Mouse (Mus musculus) adrenal gland, postnatal 25 days (tissue): ENCODE results near the gene Mmp17. TPM values are rescaled to one million over a fixed set of nuclear protein-coding genes. Genes with fewer than 3 reads are reported as not detected.
A peak's percentile ranks its signal among the peaks of the same experiment; 100 is the strongest.
"Not testable (repeated sequence)": the region's sequence is repeated elsewhere in the genome, so short reads cannot be mapped to it uniquely, and the experiment has no call there.

Experiments
- DNase-seq: peaks from one replicate; pipeline ENCODE4 v3.0.0; 2021; ENCODE audit warnings: mixed read lengths
- total RNA-seq: library from RNA; stranded (reverse); gene quantifications from 2 replicates; pipeline ENCODE4 v1.2.3, GENCODE M21; 2021

The Mmp17 gene
- total RNA-seq, 1 experiment from 2014 or later: 0.88 TPM

DNA sequence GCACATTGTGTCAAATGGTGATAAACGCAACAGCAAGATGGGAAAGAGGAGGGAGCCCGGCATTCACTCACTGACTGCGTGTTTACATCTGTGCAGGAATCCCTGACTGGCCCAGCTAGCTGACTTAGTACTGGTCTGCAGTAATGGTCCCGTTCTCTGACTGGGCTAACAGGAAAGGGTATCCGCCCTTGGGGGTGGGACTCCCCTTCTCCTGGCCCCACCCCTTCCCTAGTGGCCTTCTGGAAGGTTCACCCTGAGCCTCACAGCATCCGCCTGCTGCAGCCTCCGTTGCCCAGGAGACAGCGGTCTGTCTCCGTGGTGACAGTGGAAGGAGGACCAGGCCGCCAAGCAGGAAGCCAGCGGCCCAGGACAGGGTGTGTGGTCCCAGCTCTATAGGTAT lies 6.9 kb downstream of the Mmp17 start:
- DNase-seq: no peak

DNA sequence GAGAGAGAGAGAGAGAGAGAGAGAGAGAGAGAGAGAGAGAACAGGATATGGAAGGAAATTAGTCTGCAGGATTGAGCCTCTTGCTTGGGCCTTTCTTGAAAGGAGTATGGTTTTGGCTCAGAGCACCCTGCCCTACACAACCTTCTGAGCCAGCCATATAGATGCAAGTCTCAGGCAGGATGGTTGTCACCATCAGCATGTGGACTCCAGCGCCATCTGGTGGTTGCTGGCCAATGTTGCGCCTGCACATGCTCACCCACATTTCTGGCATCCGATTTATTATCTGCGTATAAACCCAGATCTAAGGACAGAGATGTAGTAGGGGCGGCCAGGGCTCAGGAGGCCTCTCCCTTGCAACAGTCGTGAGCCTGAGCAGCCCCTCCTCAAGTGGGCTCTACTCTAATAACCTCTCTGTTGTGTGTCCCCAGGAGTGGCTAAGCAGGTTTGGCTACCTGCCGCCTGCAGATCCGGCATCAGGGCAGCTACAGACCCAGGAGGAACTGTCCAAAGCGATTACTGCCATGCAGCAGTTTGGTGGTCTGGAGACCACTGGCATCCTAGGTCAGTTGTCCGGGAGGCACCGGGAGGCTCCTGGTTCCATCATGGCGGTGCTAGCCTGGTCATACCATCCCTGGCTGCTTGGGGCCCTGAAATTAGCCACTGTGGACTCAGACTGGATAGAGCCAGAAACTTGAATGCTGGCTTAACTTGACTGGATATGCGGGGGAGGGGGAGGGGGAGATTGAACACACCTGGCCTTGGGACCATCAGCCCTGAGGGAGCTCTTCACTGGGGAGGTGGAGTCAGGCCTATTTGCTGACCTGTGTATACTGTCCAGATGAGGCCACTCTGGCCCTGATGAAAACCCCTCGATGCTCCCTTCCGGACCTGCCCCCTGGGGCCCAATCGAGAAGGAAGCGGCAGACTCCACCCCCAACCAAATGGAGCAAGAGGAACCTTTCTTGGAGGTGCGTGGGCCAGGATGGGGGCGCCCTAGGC lies 10.4 kb downstream of the Mmp17 start:
- DNase-seq: peak; percentile 89

DNA sequence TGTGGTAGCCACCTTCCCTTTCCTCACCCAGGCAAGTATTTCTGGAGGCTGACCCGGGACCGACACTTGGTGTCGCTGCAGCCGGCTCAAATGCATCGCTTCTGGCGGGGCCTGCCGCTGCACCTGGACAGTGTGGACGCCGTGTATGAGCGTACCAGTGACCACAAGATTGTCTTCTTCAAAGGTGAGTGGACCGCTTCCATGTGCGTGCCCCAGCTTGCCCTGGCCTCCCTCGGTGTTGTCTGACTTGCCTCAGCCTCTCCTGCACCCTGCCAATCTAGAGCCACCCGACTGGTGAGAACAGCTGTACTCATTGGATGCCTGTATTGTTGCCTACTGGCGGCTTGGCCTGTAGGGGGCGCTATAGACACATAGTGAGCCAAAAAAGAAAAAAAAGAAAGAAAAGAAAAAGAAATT lies 18.1 kb downstream of the Mmp17 start:
- peak; percentile 43 for DNase-seq

DNA sequence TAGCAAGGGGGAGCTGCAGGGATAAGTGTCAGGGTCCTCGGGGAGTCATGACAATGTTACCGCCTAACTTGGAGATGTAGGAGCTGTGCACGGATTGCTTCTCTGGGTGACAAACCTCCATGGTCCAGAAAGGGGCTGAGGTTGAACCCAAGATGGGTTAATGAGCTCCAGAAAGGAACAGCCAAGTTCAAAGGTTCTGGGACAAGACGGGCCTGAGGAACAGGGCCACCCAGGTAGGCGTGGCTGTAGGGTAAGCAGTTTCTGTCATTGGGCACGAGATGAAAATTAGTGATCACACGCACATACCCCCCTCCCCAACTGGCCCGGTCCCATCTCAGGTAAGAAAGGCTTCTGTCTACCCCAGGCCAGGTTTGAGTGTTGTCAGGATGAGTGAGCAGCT lies 23.5 kb downstream of the Mmp17 start:
- DNase-seq: no peak

DNA sequence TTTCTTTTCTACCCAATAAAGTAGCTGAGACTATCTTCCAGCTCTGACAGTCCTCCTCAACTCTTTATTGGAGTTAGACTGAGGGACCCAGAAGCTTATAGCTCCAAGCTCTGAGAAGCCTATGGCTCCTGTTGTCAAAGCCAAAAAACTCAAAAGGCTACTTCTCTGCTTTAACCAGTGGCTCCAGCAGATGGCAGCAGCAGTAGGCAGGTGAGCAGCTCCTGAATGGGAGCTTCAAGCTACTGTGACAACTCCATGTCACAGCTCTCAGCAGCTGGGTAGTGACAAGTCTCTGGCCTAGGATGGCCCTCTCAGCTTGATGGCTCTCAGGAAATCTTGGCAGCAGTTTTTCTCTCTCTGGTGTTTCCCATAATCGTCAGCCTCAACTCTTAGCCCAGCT lies 27.1 kb downstream of the Mmp17 start:
- DNase-seq: peak; percentile 71

DNA sequence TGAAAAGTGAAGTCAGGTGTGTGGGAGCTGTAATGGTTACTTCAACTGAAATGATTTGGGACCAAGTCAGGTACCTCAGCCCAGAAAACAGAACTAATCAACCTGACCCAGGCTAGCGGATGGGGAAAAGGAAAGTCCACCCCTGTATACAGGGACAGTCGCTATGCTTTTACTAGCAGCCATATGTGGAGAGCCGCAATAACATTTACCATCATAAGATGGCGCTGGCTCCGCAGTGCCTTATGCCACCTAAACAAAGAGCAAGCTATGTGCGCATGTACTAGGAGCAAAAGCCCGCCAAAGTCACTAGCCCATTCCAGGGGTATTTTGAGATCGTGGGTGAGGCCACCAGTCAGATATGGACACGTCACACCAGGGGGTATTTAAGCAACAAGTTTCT lies 36.6 kb downstream of the Mmp17 start:
- not testable (repeated sequence) for DNase-seq

DNA sequence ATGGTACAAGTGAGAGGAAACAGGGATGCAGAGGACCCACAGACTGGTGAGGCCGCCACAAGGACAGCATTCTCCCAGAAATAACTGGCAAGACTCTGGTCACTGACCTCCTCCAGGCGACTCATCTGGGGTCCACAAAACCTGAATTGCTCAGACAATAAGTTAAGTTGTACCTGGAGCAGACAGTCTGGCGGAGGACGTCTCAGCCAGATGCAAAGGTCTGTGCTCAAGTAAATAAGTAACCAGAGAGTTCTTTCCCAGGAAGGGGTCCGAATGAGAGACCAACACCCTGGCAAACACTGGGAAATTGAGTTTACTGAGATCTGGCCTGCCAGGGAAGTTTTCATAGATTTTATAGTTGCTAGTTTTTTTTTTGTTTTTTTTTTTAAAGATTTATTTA lies 37.4 kb downstream of the Mmp17 start:
- DNase-seq: no peak

DNA sequence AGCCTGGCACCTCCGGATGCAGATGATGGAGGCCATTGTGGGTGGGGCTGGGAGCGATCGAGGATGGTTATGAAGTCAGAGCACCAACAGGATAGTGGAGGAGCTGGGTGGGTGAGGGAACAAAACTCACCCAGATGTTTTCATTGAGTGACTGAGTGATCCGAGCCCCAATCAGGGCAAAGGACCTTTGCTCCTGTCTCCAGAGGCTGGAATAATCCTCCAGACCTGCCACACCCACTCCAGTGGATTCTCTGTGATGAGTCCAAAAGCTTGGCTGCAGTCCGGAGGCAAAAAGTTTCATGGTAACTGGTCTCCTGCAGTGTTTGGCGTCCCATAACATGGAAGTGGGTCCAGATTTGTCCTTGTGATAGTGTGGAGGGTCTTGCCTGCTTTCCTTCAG lies 42.1 kb downstream of the Mmp17 start:
- no peak for DNase-seq

DNA sequence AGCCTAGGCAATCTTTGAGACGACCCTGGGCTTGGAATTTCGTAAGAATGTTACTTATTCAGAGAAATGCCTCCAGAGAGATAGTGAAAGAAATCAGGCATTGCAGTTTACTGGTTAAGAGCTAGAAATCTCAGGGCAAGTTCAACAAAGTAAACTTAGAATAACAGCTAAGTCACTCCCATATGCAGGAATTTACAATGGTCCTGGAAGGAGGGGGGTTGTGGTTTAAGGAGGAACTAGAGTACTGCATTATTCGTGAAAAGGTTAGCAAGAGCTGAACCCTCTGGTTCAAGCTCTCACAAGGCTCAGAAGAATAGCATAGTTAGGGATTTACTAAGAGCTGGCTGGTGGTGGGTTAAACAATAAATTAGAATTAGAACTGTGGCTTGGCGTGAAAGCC lies 42.6 kb downstream of the Mmp17 start:
- DNase-seq: not testable (repeated sequence)

DNA sequence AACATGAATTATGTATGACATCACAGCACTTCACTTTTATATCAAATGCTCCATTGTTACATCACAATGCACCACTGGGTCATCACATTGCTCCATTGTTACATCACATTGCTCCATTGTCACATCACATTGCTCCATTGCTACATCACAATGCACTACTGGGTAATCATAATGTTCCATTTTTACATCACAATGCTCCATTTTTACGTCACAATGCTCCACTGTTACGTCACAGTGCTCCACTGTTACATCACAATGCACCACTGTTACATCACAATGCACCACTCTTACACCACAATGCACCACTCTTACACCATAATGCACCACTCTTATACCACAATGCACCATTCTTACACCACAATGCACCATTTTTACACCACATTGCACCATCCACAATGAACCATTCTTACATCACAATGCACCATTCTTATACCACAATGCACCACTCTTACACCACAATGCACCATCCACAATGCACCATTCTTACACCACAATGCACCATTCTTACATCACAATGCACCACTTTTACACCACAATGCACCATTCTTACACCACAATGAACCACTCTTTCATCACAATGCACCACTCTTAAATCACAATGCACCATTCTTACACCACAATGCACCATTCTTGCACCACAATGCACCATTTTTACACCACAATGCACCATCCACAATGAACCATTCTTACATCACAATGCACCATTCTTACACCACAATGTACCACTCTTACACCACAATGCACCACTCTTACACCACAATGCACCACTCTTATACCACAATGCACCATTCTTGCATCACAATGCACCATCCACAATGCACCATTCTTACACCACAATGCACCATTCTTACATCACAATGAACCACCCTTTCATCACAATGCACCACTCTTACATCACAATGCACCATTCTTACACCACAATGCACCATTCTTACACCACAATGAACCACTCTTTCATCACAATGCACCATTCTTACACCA lies 48.6 kb downstream of the Mmp17 start:
- not testable (repeated sequence) for DNase-seq

DNA sequence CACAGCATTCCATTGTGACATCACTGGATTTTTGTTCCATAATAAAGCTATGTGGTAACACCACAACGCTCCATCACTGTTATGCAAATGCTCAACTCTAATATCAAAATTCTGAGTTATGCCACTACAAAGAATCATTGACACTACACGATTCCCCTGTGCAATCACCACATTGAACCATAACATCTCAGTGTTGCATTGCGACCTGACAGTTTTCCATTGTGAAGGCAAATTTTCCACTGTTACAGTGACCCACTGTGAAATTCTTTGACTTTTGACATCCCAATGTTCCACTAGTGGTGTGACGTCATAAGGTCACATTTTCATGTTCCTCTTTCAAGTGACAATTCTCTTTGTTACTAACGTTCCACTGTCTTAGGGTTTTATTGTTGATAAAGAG lies 66.9 kb downstream of the Mmp17 start:
- no peak for DNase-seq

DNA sequence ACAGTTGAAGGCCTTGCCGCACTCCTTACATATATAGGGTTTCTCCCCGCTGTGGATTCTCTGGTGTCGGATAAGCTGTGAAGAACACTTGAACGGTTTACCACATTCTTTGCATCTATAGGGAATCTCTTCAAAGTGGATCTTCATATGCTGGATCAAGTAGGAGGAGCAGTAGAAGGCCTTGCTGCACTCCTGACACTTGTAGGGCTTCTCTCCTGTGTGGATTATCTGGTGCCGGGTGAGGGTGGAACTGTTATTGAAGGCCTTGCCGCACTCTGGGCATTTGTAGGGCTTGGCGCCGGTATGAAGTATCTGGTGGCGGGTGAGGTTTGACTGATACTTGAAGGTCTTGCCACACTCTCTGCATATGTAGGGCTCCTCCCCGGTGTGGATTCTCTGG lies 73.0 kb downstream of the Mmp17 start:
- DNase-seq: no peak

DNA sequence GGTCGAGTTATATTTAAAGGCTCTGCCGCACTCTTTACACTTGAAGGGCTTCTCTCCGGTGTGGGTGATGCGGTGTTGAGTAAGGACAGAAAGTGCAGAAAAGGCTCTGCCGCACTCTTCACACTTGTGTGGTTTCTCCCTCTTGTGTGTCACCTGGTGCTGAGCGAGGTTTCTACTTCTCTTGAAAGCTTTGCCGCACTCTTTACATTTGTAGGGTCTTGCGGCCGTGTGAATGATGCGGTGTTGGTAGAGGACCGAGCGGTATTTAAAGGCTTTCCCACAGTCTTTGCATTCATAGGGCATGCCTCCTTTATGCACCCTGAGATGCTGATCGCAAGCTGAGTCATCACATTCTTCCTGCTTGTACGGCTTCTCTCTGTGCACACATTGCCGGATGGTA lies 74.0 kb downstream of the Mmp17 start:
- no peak for DNase-seq

Other genes starting within 250 kb of the Mmp17 start
- 68.9 and 74.1 TPM in 2 replicates for gene Sfswap, start 82.9 kb upstream of the Mmp17 start, total RNA-seq
- gene Zfp11, start 85.9 kb downstream of the Mmp17 start, total RNA-seq: 4.2 and 5.2 TPM in 2 replicates
- not detected in 2 replicates for gene Sept14, start 124.3 kb downstream of the Mmp17 start, total RNA-seq
- gene Mrps17, start 131.3 kb downstream of the Mmp17 start, total RNA-seq: 96.8 and 110 TPM in 2 replicates
- 117 and 132 TPM in 2 replicates for gene Nipsnap2, start 140.9 kb downstream of the Mmp17 start, total RNA-seq
- gene Psph, start 203.3 kb downstream of the Mmp17 start, total RNA-seq: 18.9 and 20.5 TPM in 2 replicates